Mouse (Mus musculus) forebrain, embryonic 11.5 days (tissue): Measurements from ENCODE around the gene Synrg. TPM values are rescaled to one million over a fixed set of nuclear protein-coding genes. Genes with fewer than 3 reads are reported as not detected.

ENCODE experiments used
- ATAC-seq: fragments of 200-750 bp; cut with Nextera tagmentation; replicated peaks from 2 replicates; pipeline ENCODE4 v1.8.0; 2017; ENCODE audit warnings: moderate TSS enrichment; ENCODE audit not compliant: low FRiP score
- DNase-seq: peaks from one replicate; pipeline ENCODE4 v3.0.0-alpha.2; 2017; ENCODE audit warnings: low spot score
- H3K27ac ChIP-seq: fragments of 300-500 bp; sonication (generic); 2 replicates; pipeline ENCODE4 v1.5.1; 2014; ENCODE audit warnings: low read depth, low read length
- H3K27me3 ChIP-seq: fragments of 300-500 bp; sonication (generic); 2 replicates; pipeline ENCODE4 v1.6.1; 2014; ENCODE audit warnings: mild to moderate bottlenecking, low read length, mixed read lengths; ENCODE audit not compliant: control insufficient read depth, insufficient read depth
- H3K36me3 ChIP-seq: fragments of 300-500 bp; sonication (generic); 2 replicates; pipeline ENCODE4 v1.6.1; 2014; ENCODE audit warnings: mild to moderate bottlenecking, low read length, moderate library complexity, mixed read lengths; ENCODE audit not compliant: control insufficient read depth, insufficient read depth
- H3K4me1 ChIP-seq: fragments of 300-500 bp; sonication (generic); replicated peaks from 2 replicates; pipeline ENCODE4 v1.6.1; 2014; ENCODE audit warnings: low read length, mixed read lengths; ENCODE audit not compliant: control insufficient read depth, insufficient read depth
- H3K4me2 ChIP-seq: fragments of 300-500 bp; sonication (generic); 2 replicates; pipeline ENCODE4 v1.6.1; 2014; ENCODE audit warnings: low read depth, mild to moderate bottlenecking, low read length, moderate library complexity, mixed read lengths; ENCODE audit not compliant: severe bottlenecking
- H3K4me3 ChIP-seq: fragments of 300-500 bp; sonication (generic); 2 replicates; pipeline ENCODE4 v1.5.1; 2014; ENCODE audit warnings: low read depth, low read length
- H3K9ac ChIP-seq: fragments of 300-500 bp; sonication (generic); 2 replicates; pipeline ENCODE4 v1.6.1; 2014; ENCODE audit warnings: low read length
- H3K9me3 ChIP-seq: fragments of 300-500 bp; sonication (generic); 2 replicates; pipeline ENCODE4 v1.6.1; 2016; ENCODE audit warnings: low read length, mixed read lengths; ENCODE audit not compliant: control insufficient read depth
- WGBS: fragments of 180-500 bp; shearing (Covaris S2); extraction: QIAGEN DNeasy Blood & Tissue Kit; methylation state at CpG from one replicate; pipeline ENCODE4 v1.1.7; 2014; 5-methylcytosine and 5-hydroxymethylcytosine counted together
- polyA plus RNA-seq: library from polyadenylated mRNA; unstranded; fragments of >200 nt; fragmentation: Nextera tagmentation; extraction: Ambion mirVana; gene quantifications from 2 replicates; pipeline ENCODE4 v1.2.1, GENCODE M21; 2014

The Synrg gene
- polyA plus RNA-seq, 1 experiment from 2014 or later = 20.8 TPM

DNA sequence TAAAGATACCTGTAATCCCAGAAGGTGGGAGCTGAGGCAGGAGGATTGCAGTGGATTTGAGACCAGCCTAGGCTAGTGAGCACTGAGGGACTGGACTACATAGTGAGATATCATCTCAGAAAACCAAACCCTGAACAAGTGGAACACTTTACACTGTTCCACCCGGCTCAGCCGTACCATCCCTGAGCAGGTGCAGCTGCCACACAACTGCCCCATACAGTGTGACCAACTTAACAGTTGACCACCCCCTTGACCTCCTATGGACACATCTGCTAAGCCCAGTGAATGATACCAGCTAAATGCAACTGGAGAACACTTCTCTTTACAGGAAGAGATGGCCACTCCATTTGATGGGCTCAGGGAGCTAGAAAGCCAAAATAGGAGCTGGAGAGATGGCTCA is 93.2 kb downstream of the Synrg start:
- ATAC-seq (no peak), DNase-seq (no peak)
- no peak overlapping the region for H3K4me2 ChIP-seq
- H3K9ac ChIP-seq = no peak overlapping the region
- H3K36me3 ChIP-seq = no peaks in the 10 kb centered on the region
- no peaks in the 10 kb centered on the region for H3K4me1 ChIP-seq
- no peaks in the 10 kb centered on the region for H3K27me3 ChIP-seq
- WGBS = 83% methylated on average over 2 of the region's 2 CpGs
- no peaks in the 10 kb centered on the region for H3K9me3 ChIP-seq
- no peak overlapping the region for H3K27ac ChIP-seq
- H3K4me3 ChIP-seq = no peak overlapping the region

DNA sequence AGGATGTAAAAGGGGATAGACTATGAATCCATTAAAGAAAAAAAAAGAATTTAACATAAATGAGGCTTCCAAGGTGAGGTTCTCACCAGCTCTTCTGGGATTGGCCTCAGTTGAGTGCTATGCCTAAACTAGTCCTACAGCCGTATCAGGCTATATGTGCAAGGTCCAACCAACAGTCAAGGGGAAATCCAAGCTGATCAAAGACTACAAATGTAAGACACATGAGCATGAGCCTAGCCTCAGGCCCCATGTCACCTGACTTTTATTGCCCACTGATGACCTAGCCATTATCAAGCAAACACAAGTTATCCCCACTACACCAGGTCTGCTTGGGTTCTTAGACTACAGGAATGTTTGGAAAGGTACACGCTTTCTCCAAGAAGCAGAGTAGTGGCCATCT is 95.6 kb downstream of the Synrg start:
- Histone ChIP-seq H3K27me3 (no peaks in the 10 kb centered on the region), H3K27ac (no peak overlapping the region), H3K9ac (no peak overlapping the region), H3K9me3 (no peaks in the 10 kb centered on the region), H3K4me2 (no peak overlapping the region), H3K4me3 (no peak overlapping the region), H3K36me3 (no peaks in the 10 kb centered on the region), H3K4me1 (no peaks in the 10 kb centered on the region)
- ATAC-seq (no peak), DNase-seq (no peak)
- WGBS = 89% methylated on average over 2 of the region's 2 CpGs

DNA sequence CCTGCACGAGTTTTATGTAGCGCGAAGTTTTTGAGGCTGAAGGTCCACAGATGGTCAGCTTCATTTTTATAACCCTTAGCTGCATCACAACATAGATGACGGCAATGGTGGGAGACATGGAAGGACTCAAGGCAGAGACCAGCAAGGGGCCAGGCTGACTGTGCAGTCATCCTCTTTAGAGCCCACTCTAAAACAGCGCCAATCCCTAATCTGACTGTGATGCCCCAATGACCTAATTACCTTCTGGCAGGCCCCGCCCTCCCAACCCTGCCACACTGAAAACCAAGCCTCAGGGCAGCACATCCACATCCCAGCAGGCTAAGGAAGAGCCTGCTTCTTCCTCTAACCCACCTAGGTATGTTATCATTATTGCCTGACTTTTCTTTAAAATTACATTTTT is 96.4 kb downstream of the Synrg start:
- H3K9ac ChIP-seq = no peak overlapping the region
- ATAC-seq = no peak
- H3K4me1 ChIP-seq = no peaks in the 10 kb centered on the region
- H3K27me3 ChIP-seq = no peaks in the 10 kb centered on the region
- no peak overlapping the region for H3K27ac ChIP-seq
- H3K4me2 ChIP-seq = no peak overlapping the region
- H3K9me3 ChIP-seq = no peaks in the 10 kb centered on the region
- H3K36me3 ChIP-seq = no peaks in the 10 kb centered on the region
- no peak for DNase-seq
- 80% methylated on average over 6 of the region's 6 CpGs for WGBS
- H3K4me3 ChIP-seq = no peak overlapping the region

DNA sequence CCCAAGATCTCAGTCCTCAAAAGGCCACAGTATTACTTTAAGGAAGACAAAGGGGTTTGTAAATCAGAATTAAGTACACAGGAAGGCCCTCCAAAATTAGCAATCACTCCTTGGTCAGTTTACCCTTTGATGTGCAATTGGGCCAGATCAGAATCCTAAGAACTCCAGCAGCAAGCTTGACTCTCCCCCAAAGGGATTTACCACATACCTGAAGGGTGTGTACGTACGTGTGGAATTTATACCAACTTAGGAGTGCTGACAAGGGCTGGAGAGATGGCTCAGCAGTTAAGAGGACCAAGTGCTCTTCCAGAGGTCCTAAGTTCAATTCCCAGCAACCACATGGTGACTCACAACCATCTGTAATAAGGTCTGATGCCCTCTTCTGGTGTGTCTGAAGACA is 97.7 kb downstream of the Synrg start:
- ATAC-seq (no peak), DNase-seq (no peak)
- Histone ChIP-seq H3K4me2 (no peak overlapping the region), H3K36me3 (no peaks in the 10 kb centered on the region), H3K27me3 (0 out of 2 replicates have a peak, but pooled peaks cover 3% of the 10 kb centered on the region), H3K9ac (no peak overlapping the region), H3K27ac (no peak overlapping the region), H3K9me3 (no peaks in the 10 kb centered on the region), H3K4me3 (no peak overlapping the region), H3K4me1 (peaks cover 4% of the 10 kb centered on the region; the same call in 1 of the 2 replicates)
- 80% methylated on average over 2 of the region's 2 CpGs for WGBS

DNA sequence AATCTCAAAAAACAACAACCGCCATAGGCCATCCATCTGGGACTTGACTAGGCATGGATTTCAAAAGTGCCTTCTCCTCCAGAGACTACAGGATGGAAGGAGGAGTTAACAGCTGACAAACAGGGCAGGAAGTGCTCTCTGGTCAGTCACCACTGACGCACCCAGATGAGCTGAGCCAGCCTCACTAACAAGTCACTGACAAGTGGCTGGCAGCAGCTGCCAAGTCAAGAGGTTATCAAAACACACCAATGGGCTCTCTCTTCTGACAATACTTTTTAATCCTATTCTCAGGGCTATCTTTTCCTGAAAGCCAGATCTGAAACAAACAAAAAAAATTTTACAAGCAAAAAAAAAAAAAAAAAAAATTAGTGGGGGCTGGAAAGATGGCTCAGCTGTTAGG is 98.6 kb downstream of the Synrg start:
- Histone ChIP-seq H3K4me2 (no peak overlapping the region), H3K9ac (no peak overlapping the region), H3K4me3 (no peak overlapping the region), H3K27me3 (0 out of 2 replicates have a peak, but pooled peaks cover 5% of the 10 kb centered on the region), H3K9me3 (no peaks in the 10 kb centered on the region), H3K4me1 (peaks cover 10% of the 10 kb centered on the region), H3K36me3 (no peaks in the 10 kb centered on the region), H3K27ac (no peak overlapping the region)
- ATAC-seq (no peak), DNase-seq (no peak)
- 73% methylated on average over 2 of the region's 2 CpGs for WGBS

DNA sequence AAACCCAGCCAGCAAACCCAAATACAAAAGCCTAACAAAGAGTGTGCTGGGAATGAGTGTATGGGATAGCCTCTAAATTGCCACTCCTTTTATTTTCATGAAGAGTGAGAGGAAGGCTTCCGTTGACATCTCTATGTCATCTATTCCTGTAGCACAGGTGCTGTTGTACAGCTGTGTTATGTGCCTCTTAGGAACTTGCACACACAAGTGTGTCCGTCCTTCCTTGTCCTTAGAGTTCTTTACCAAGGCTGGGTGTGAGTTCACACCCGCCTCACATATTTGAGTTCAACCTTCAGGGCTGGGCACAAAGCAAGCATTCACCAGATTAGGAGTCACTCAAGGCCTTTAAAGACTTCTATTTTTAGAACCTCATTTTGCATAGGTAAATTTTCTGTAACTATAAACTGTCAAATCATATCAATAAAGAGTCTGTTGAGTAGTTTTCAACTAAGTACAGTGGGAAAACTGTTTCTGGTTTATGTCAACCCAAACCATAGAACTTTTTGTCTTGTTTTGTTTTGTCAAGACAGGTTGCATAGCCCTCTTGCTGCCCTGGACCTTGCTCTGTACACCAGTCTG is 99.5 kb downstream of the Synrg start:
- Histone ChIP-seq H3K36me3 (no peaks in the 10 kb centered on the region), H3K4me2 (no peak overlapping the region), H3K4me1 (peaks cover 10% of the 10 kb centered on the region), H3K4me3 (no peak overlapping the region), H3K27me3 (peaks cover 7% of the 10 kb centered on the region), H3K9ac (no peak overlapping the region), H3K27ac (no peak overlapping the region), H3K9me3 (no peaks in the 10 kb centered on the region)
- ATAC-seq (no peak), DNase-seq (no peak)
- 94% methylated on average over 3 of the region's 3 CpGs for WGBS

DNA sequence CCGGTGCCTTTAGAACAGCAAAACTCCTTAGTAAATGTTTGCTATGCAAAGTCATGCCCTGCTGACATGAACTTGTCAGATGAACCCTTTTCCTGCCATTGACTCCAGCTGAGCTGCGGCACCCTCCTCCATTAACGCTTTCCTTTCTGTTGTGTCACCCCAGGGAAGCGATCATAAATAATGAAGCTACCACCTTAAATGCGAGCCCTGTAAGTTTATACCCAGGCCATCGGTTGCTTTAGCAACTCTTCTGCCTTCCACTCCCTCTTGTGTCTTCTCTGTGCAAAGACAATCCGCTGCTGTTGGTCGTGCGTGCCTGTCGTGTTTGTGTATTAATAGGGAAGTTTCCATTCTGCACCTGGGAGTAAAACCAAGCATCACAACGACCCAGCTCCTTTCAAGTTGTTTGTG is 101.8 kb downstream of the Synrg start:
- no peak overlapping the region for H3K4me2 ChIP-seq
- no peak overlapping the region for H3K9ac ChIP-seq
- H3K4me3 ChIP-seq = no peak overlapping the region
- WGBS = 15% methylated on average over 11 of the region's 11 CpGs
- peaks cover 10% of the 10 kb centered on the region for H3K4me1 ChIP-seq
- H3K9me3 ChIP-seq = no peaks in the 10 kb centered on the region
- no peaks in the 10 kb centered on the region for H3K36me3 ChIP-seq
- no peak overlapping the region for H3K27ac ChIP-seq
- ATAC-seq = no peak
- peaks cover 12% of the 10 kb centered on the region for H3K27me3 ChIP-seq
- no peak for DNase-seq

DNA sequence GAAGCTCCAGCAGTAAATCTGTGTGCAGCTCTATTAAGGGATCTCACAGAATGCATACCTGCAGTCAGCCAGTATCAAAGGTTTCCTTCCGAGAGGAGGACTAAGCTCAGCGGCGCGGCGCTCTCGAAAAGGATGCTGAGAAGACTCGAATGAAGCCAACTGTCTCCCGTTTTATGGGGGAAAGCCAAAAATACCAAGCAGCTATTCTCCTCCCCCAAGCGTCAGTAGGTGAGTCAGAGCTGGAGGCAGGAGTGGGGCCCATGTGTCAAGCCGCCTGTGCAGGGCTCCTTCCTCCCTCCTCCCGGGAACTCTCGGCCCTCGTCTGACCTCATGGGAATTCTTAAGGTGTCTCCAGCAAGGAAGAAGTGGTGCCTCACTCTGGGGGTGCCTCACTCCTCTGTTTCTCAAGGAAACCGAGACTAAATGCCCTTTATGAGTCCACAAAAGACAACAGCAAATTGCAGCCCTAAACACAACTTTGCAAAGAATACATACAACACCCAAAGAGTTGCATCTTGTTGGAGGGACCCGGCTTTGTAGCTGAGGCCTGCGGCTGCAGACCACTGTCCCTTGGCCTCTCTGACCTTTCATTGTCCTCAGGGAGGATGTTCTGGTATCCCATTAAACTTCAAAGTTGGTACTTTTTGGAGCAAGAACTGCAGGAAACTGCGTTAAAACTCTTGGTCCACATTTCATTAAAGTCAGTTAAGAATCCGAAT is 102.9 kb downstream of the Synrg start:
- Histone ChIP-seq H3K27me3 (peaks cover 12% of the 10 kb centered on the region), H3K9ac (no peak overlapping the region; the same call in 1 of the 2 replicates)

DNA sequence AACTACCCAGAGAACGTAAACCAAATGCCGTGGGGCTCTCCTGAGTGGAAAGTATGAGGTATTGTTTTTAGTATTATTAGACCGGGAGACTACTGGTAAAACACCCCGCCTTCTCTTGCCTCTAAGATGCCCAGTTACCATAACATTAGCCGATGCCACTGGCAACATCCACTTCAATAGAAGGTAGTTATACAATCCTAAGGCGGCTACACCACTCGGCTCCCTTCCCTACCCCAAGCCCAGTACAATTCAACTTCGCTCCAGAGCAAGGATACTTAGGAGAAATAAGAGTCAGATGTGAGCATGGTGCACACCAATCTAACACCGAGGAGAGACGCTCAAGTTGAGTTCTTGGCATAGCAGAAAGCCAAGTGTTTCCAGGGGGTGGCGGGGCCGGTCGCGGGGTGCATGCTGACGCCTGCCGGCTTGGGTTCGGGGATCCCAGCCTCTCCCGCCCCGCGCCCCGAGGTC is 103.5 kb downstream of the Synrg start:
- H3K27ac ChIP-seq = no peak overlapping the region
- H3K4me1 ChIP-seq = peaks cover 10% of the 10 kb centered on the region
- peaks cover 12% of the 10 kb centered on the region for H3K27me3 ChIP-seq
- peak overlapping the region; percentile 84 for H3K4me2 ChIP-seq
- ATAC-seq (peak; percentile 61), DNase-seq (no peak)
- WGBS = 2% methylated on average over 21 of the region's 21 CpGs
- H3K36me3 ChIP-seq = no peaks in the 10 kb centered on the region
- peak overlapping the region; percentile 83 for H3K9ac ChIP-seq
- H3K4me3 ChIP-seq = peak overlapping the region; percentile 66
- no peaks in the 10 kb centered on the region for H3K9me3 ChIP-seq

More for the DNA sequence above, 102.9 kb downstream of the Synrg start:
- peaks cover 10% of the 10 kb centered on the region for H3K4me1 ChIP-seq
- peak overlapping the region; percentile 84 for H3K4me2 ChIP-seq
- DNase-seq (no peak), ATAC-seq (no peak)
- no peaks in the 10 kb centered on the region for H3K36me3 ChIP-seq
- H3K27ac ChIP-seq = no peak overlapping the region
- H3K4me3 ChIP-seq = peak overlapping the region; percentile 66
- 7% methylated on average over 18 of the region's 18 CpGs for WGBS
- no peaks in the 10 kb centered on the region for H3K9me3 ChIP-seq
